Mouse (Mus musculus) stomach, embryonic 16.5 days (tissue): ENCODE data around the gene Aox2. TPM values are rescaled to one million over a fixed set of nuclear protein-coding genes. Genes with fewer than 3 reads are reported as not detected.
A peak's percentile ranks its signal among the peaks of the same experiment; 100 is the strongest.

Experiments used
- ATAC-seq: fragments of 200-750 bp; cut with Nextera tagmentation; 2 replicates; pipeline ENCODE4 v1.8.0; 2017; ENCODE audit warnings: moderate number of reproducible peaks, moderate TSS enrichment; ENCODE audit not compliant: insufficient read depth, low FRiP score
- H3K27ac ChIP-seq: fragments of 300-500 bp; sonication (generic); 2 replicates; pipeline ENCODE4 v1.5.1; 2014; ENCODE audit warnings: low read length
- H3K27me3 ChIP-seq: fragments of 300-500 bp; sonication (generic); 2 replicates; pipeline ENCODE4 v1.6.1; 2014; ENCODE audit warnings: low read length, control low read depth, mixed read lengths; ENCODE audit not compliant: control insufficient read depth, insufficient read depth
- H3K36me3 ChIP-seq: fragments of 300-500 bp; sonication (generic); 2 replicates; pipeline ENCODE4 v1.6.1; 2014; ENCODE audit warnings: low read length; ENCODE audit not compliant: control insufficient read depth, insufficient read depth
- H3K4me1 ChIP-seq: fragments of 300-500 bp; sonication (generic); 2 replicates; pipeline ENCODE4 v1.6.1; 2014; ENCODE audit warnings: low read length, control low read depth, mixed read lengths; ENCODE audit not compliant: control insufficient read depth, insufficient read depth
- H3K4me2 ChIP-seq: fragments of 300-500 bp; sonication (generic); 2 replicates; pipeline ENCODE4 v1.6.1; 2014; ENCODE audit warnings: low read depth, low read length, mixed read lengths
- H3K4me3 ChIP-seq: fragments of 300-500 bp; sonication (generic); replicated peaks from 2 replicates; pipeline ENCODE4 v1.5.1; 2014; ENCODE audit warnings: mild to moderate bottlenecking, low read length
- H3K9ac ChIP-seq: fragments of 300-500 bp; sonication (generic); 2 replicates; pipeline ENCODE4 v1.6.1; 2014; ENCODE audit warnings: low read length
- H3K9me3 ChIP-seq: fragments of 300-500 bp; sonication (generic); replicated peaks from 2 replicates; pipeline ENCODE4 v1.6.1; 2016; ENCODE audit warnings: low read length, control low read depth; ENCODE audit not compliant: control insufficient read depth
- WGBS: fragments of 180-500 bp; shearing (Covaris S2); extraction: QIAGEN DNeasy Blood & Tissue Kit; methylation state at CpG from one replicate; pipeline ENCODE4 v1.1.7; 2014; 5-methylcytosine and 5-hydroxymethylcytosine counted together
- polyA plus RNA-seq: library from polyadenylated mRNA; unstranded; fragments of >200 nt; fragmentation: Nextera tagmentation; extraction: Ambion mirVana; gene quantifications from 2 replicates; pipeline ENCODE4 v1.2.1, GENCODE M21; 2015

Aox2 gene
- polyA plus RNA-seq, 1 experiment from 2014 or later, result 0.08 TPM

DNA sequence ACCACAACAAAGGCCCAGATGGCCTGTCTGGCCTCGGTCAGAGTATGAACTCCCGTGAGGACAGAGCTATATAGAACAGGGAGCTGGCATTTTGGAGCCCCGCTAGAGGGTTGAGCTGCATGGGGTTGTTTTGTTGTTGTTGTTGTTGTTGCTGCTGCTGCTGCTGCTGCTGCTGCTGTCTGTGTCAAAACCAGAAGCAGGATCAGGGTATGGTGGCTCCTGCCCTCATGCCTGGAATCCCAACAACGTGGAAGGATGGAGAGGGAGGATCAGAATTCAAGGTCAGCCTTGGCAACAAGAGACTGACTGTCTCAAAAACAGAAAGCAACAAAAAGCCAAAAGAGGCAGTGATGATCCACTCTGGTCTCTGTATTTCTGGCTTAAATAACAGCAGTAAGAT is 18.7 kb downstream of the Aox2 start:
- H3K27me3 ChIP-seq, result no peaks in the 10 kb centered on the region
- no peak overlapping the region for H3K9ac ChIP-seq
- no peak overlapping the region for H3K27ac ChIP-seq
- no peaks in the 10 kb centered on the region for H3K36me3 ChIP-seq
- no peaks in the 10 kb centered on the region for H3K9me3 ChIP-seq
- no peak overlapping the region for H3K4me2 ChIP-seq
- H3K4me3 ChIP-seq, result no peak overlapping the region
- ATAC-seq, result no peak
- no peaks in the 10 kb centered on the region for H3K4me1 ChIP-seq
- WGBS, result 66% methylated on average over 4 of the region's 4 CpGs

DNA sequence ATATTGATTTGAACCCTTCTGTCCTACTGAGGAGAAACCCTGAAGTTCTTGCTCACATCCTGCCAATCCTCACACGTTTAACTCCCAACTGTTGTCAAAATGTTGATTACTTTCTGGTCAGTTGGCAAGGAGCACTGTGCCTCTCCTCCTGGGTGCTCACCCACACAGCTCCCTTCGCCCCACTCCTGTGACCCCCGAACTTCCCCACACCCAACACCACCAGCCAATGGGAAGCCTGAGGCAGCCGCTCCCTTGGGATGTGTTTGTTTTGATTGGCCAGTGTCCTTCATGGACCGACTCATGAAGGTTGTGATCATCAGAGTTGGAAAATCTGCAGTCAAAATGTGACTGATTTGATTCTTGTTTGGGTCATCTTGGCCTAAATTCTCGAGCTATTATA is 20.2 kb downstream of the Aox2 start:
- Histone ChIP-seq H3K4me3 (no peak overlapping the region), H3K27me3 (no peaks in the 10 kb centered on the region), H3K4me2 (no peak overlapping the region), H3K9ac (no peak overlapping the region), H3K27ac (no peak overlapping the region), H3K36me3 (no peaks in the 10 kb centered on the region), H3K4me1 (peaks cover 3% of the 10 kb centered on the region; the same call in 1 of the 2 replicates), H3K9me3 (no peaks in the 10 kb centered on the region)
- 68% methylated on average over 6 of the region's 6 CpGs for WGBS
- ATAC-seq, result no peak

DNA sequence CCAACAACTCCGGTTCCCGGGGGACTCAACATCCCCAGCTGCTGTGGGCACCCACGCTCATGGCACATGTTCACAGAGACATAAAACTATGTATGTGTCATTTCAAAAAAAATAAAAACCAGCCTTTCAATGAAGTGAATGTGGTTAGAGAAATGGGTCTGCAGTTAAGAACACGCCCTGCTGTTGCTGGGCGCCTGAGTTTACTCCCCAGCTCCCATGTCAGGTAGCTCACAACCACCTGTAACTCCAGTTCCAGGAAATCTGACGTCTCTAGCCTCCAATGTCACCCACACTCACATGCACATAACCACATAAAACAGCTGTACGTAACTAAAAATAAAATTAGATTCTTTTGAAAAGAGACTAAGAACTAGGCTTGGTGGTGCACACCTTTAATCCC is 22.9 kb downstream of the Aox2 start:
- no peaks in the 10 kb centered on the region for H3K27me3 ChIP-seq
- WGBS, result 90% methylated on average over 7 of the region's 7 CpGs
- ATAC-seq, result no peak
- H3K27ac ChIP-seq, result no peak overlapping the region
- H3K4me3 ChIP-seq, result no peak overlapping the region
- H3K9ac ChIP-seq, result no peak overlapping the region
- H3K4me1 ChIP-seq, result peaks cover 16% of the 10 kb centered on the region
- H3K4me2 ChIP-seq, result no peak overlapping the region
- no peaks in the 10 kb centered on the region for H3K36me3 ChIP-seq
- H3K9me3 ChIP-seq, result no peaks in the 10 kb centered on the region

DNA sequence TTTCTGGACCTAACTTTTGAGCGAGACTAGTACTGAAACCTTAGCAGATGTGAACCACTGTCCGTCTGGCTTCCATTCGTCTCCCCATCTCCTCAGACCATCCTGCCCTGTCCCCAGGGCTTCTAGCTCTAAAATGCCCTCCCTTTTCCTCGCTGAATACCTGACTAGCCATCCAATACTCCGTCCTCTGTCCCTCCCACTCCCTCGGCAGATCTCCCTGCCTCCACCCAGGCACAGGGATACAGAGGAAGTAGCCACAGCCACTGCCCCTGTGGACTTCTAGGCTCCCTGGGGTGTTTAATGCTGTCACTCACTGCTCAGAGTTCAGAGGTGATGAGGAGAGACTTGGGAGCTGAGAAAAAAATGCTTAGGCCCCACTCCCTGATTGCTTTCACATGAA is 23.9 kb downstream of the Aox2 start:
- Histone ChIP-seq H3K9ac (no peak overlapping the region), H3K4me1 (peaks cover 16% of the 10 kb centered on the region), H3K36me3 (no peaks in the 10 kb centered on the region), H3K27me3 (no peaks in the 10 kb centered on the region), H3K4me2 (no peak overlapping the region), H3K27ac (no peak overlapping the region), H3K9me3 (no peaks in the 10 kb centered on the region), H3K4me3 (no peak overlapping the region)
- no peak for ATAC-seq
- WGBS, result 80% methylated on average over 6 of the region's 6 CpGs

DNA sequence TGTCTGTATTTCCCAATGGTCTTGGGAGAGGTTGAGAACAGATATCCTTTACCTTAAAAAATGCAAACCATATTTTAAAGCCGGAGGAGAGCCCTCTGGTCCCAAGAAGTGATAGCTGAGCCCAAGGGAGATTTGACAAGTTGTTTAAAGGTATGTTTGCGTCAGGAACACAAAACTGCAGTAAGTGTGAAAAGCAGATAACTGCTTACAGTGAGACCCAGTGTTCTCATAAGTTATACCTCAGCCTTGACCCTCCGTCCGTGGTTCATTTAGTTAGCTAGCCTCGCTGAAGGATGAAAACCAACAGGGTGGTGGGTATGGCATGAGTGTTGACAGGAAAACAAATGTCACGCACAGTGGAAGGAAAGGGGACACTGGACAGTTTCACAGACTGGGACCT is 24.9 kb downstream of the Aox2 start:
- Histone ChIP-seq H3K9ac (no peak overlapping the region), H3K4me3 (no peak overlapping the region), H3K4me2 (no peak overlapping the region), H3K4me1 (peaks cover 16% of the 10 kb centered on the region), H3K27ac (no peak overlapping the region), H3K27me3 (no peaks in the 10 kb centered on the region), H3K36me3 (no peaks in the 10 kb centered on the region), H3K9me3 (no peaks in the 10 kb centered on the region)
- 82% methylated on average over 6 of the region's 6 CpGs for WGBS
- no peak for ATAC-seq

DNA sequence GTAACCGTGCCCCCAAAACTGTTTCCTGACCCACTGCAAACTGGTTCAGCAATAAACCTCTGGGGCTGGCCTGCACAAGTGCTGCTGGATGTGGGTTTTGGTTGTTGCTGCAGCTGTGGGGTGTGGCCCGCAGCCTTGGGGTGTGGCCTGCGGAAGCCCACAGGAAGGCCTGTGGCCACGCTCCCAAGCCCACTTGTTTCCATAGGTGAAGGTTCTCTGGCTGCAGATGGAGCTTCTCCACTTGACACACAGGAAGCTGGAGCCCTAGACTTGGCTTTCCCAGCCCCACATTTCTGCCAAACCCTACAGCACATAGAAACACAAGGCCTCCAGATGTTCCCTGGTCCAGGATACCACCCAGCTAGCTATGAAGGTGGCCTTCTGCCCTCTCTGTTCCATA is 25.6 kb downstream of the Aox2 start:
- ATAC-seq, result peak; percentile 79
- Histone ChIP-seq H3K4me3 (no peak overlapping the region), H3K4me2 (0 out of 2 replicates have a peak overlapping the region, but pooled peaks have one; percentile 2), H3K4me1 (peaks cover 16% of the 10 kb centered on the region), H3K9ac (no peak overlapping the region), H3K27me3 (no peaks in the 10 kb centered on the region), H3K27ac (peak overlapping the region; percentile 85), H3K36me3 (no peaks in the 10 kb centered on the region), H3K9me3 (no peaks in the 10 kb centered on the region)
- 45% methylated on average over 4 of the region's 4 CpGs for WGBS

DNA sequence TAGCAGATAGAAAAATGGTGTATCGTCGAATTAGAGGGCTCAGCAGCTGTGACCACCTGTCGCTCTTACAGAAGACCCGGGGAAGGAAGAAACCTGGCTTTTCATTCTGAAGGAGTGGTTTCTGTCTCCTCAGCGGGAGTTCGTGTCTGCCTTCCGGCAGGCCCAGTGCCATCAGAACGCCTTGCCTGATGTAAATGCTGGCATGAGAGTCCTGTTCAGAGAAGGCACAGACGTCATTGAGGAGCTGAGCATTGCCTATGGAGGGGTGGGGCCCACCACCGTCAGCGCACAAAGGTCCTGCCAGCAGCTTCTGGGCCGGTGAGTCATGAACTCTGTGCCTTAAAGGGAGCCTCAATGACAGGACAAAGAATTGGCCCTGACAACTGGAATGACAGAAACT is 26.2 kb downstream of the Aox2 start:
- WGBS, result 35% methylated on average over 12 of the region's 12 CpGs
- H3K9ac ChIP-seq, result 0 out of 2 replicates have a peak overlapping the region, but pooled peaks have one; percentile 11
- ATAC-seq, result peak; percentile 72; the same call in 1 of the 2 replicates

DNA sequence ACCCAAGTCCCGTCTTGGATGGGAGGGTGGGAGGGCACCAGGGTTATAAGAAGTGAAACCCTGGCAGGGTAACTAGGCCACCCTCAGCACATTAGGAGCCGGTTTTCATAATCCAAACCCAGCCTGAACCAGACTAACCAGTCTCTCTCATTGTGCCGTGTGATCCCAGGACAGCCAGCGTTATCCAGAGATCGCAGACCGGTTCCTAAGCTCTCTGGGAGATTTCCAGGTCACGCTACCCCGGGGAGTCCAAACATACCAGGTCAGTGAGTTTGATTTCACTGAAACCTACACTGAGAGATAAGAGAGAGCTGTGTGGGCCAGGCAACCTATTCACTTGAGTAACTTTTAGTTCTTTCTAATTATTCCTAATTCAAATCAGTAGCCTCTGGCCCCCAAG is 29.1 kb downstream of the Aox2 start:
- Histone ChIP-seq H3K36me3 (no peaks in the 10 kb centered on the region), H3K4me3 (no peak overlapping the region), H3K27ac (peak overlapping the region; percentile 30), H3K4me1 (peaks cover 16% of the 10 kb centered on the region), H3K27me3 (no peaks in the 10 kb centered on the region), H3K9ac (no peak overlapping the region), H3K9me3 (no peaks in the 10 kb centered on the region), H3K4me2 (no peak overlapping the region)
- peak; percentile 23; the same call in 1 of the 2 replicates for ATAC-seq
- WGBS, result 62% methylated on average over 8 of the region's 8 CpGs

More for the DNA sequence above, 26.2 kb downstream of the Aox2 start:
- Histone ChIP-seq H3K4me1 (peaks cover 16% of the 10 kb centered on the region), H3K27me3 (no peaks in the 10 kb centered on the region), H3K27ac (peak overlapping the region; percentile 85), H3K9me3 (no peaks in the 10 kb centered on the region), H3K4me3 (no peak overlapping the region), H3K4me2 (0 out of 2 replicates have a peak overlapping the region, but pooled peaks have one; percentile 2), H3K36me3 (no peaks in the 10 kb centered on the region)

DNA sequence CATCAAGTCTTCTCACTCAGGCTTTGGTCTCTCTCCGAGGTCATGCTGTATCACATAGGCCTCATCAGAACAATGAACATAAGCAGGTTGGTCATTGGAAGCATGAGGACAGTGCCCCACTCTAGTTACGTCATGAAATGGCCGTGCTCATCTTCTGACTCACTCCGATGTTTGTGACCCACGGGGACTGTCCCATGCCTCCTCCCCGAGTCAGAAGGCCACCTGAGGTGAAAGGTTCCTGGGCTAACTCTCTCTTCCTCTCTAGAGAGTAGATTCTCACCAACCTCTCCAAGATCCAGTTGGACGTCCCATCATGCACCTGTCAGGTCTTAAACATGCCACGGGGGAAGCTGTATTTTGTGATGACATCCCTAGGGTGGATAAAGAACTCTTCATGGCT is 30.5 kb downstream of the Aox2 start:
- ATAC-seq, result no peak
- H3K4me1 ChIP-seq, result peaks cover 11% of the 10 kb centered on the region
- no peaks in the 10 kb centered on the region for H3K36me3 ChIP-seq
- H3K9me3 ChIP-seq, result no peaks in the 10 kb centered on the region
- H3K27me3 ChIP-seq, result no peaks in the 10 kb centered on the region
- no peak overlapping the region for H3K9ac ChIP-seq
- H3K4me2 ChIP-seq, result no peak overlapping the region
- 84% methylated on average over 8 of the region's 8 CpGs for WGBS
- H3K4me3 ChIP-seq, result no peak overlapping the region
- H3K27ac ChIP-seq, result no peak overlapping the region

DNA sequence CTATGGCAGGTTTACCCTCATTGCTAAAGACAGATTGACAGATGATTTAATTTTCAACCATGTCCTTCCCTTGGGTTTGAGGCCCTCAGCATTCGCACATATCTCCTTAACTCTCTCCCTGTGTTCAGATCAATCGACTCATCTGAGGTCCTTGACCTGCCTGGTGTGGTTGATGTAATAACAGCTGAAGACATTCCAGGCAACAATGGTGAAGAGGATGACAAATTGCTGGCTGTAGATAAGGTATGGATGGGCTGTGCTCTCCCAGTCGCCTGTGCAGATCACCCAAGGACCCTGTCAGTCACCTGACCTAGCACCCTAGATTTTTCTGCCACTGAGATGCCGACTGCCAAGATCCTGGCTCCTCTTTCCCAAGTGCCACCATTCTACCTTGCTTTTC is 31.7 kb downstream of the Aox2 start:
- ATAC-seq, result no peak
- no peak overlapping the region for H3K4me2 ChIP-seq
- no peaks in the 10 kb centered on the region for H3K9me3 ChIP-seq
- no peaks in the 10 kb centered on the region for H3K27me3 ChIP-seq
- H3K4me1 ChIP-seq, result no peaks in the 10 kb centered on the region
- H3K9ac ChIP-seq, result no peak overlapping the region
- WGBS, result 60% methylated on average over 4 of the region's 4 CpGs
- H3K4me3 ChIP-seq, result no peak overlapping the region
- no peaks in the 10 kb centered on the region for H3K36me3 ChIP-seq
- H3K27ac ChIP-seq, result no peak overlapping the region
